Mouse (Mus musculus) kidney, postnatal 0 days (tissue): ENCODE data around the gene Gm5431. TPM values are rescaled to one million over a fixed set of nuclear protein-coding genes. Genes with fewer than 3 reads are reported as not detected.
A peak's percentile ranks its signal among the peaks of the same experiment; 100 is the strongest.

Experiments
- ATAC-seq: fragments of 200-750 bp; cut with Nextera tagmentation; replicated peaks from 2 replicates; pipeline ENCODE4 v1.8.0; 2017; ENCODE audit warnings: low read depth, moderate number of reproducible peaks, moderate TSS enrichment, moderate library complexity; ENCODE audit not compliant: low FRiP score
- DNase-seq: peaks from one replicate; pipeline ENCODE4 v3.0.0-alpha.2; 2016; ENCODE audit warnings: low spot score
- H3K27ac ChIP-seq: fragments of 300-500 bp; sonication (generic); 2 replicates; pipeline ENCODE4 v1.5.1; 2014; ENCODE audit warnings: mild to moderate bottlenecking
- H3K27me3 ChIP-seq: fragments of 300-500 bp; sonication (generic); 2 replicates; pipeline ENCODE4 v1.6.1; 2014; ENCODE audit warnings: low read length, mixed read lengths; ENCODE audit not compliant: insufficient read depth
- H3K36me3 ChIP-seq: fragments of 300-500 bp; sonication (generic); 2 replicates; pipeline ENCODE4 v1.6.1; 2014; ENCODE audit warnings: low read length, mixed read lengths; ENCODE audit not compliant: insufficient read depth
- H3K4me1 ChIP-seq: fragments of 300-500 bp; sonication (generic); replicated peaks from 2 replicates; pipeline ENCODE4 v1.6.1; 2014; ENCODE audit warnings: antibody characterized with exemption, low read length, mixed read lengths; ENCODE audit not compliant: insufficient read depth
- H3K4me2 ChIP-seq: fragments of 300-500 bp; sonication (generic); 2 replicates; pipeline ENCODE4 v1.6.1; 2014; ENCODE audit warnings: mild to moderate bottlenecking, low read length, moderate library complexity, mixed read lengths
- H3K4me3 ChIP-seq: fragments of 300-500 bp; sonication (generic); replicated peaks from 2 replicates; pipeline ENCODE4 v1.5.1; 2014; ENCODE audit warnings: low read depth, low read length
- H3K9ac ChIP-seq: fragments of 300-500 bp; sonication (generic); 2 replicates; pipeline ENCODE4 v1.6.1; 2014; ENCODE audit warnings: low read depth, low read length
- H3K9me3 ChIP-seq: fragments of 300-500 bp; sonication (generic); replicated peaks from 2 replicates; pipeline ENCODE4 v1.6.1; 2016; ENCODE audit warnings: low read length, inconsistent platforms, mixed read lengths
- CTCF ChIP-seq: IDR thresholded peaks from 2 replicates; pipeline ENCODE4 v1.5.1; 2016; ENCODE audit warnings: antibody characterized with exemption, low read depth, mild to moderate bottlenecking, moderate library complexity
- WGBS: fragments of 180-500 bp; shearing (Covaris S2); extraction: QIAGEN DNeasy Blood & Tissue Kit; methylation state at CpG from one replicate; pipeline ENCODE4 v1.1.7; 2014; 5-methylcytosine and 5-hydroxymethylcytosine counted together
- polyA plus RNA-seq: library from polyadenylated mRNA; unstranded; fragments of >200 nt; fragmentation: Nextera tagmentation; extraction: Ambion mirVana; gene quantifications from 2 replicates; pipeline ENCODE4 v1.2.1, GENCODE M21; 2015

Gm5431 gene
- polyA plus RNA-seq, 1 experiment from 2014 or later, result 0.43 TPM

GRCm38 (mm10) chr11:48859014-48859413, 43.0 kb downstream of the Gm5431 start:
- no peak overlapping the region for H3K27ac ChIP-seq
- 0% methylated on average over 6 of the region's 6 CpGs for WGBS
- no peaks in the 10 kb centered on the region for H3K36me3 ChIP-seq
- H3K27me3 ChIP-seq, result no peaks in the 10 kb centered on the region
- H3K9me3 ChIP-seq, result no peaks in the 10 kb centered on the region
- 0 out of 2 replicates have a peak overlapping the region, but pooled peaks have one; percentile 71 for H3K4me3 ChIP-seq
- no peak overlapping the region for H3K9ac ChIP-seq
- H3K4me1 ChIP-seq, result no peaks in the 10 kb centered on the region
- peak overlapping the region; percentile 88 for H3K4me2 ChIP-seq
- peak; percentile 88 for TF ChIP-seq CTCF
- no peak for ATAC-seq
- peak; percentile 88 for DNase-seq

- peak; percentile 28; the same call in 1 of the 2 replicates for TF ChIP-seq CTCF
- Histone ChIP-seq H3K4me3 (peak overlapping the region; percentile 51), H3K9me3 (no peaks in the 10 kb centered on the region), H3K36me3 (no peaks in the 10 kb centered on the region), H3K27ac (peak overlapping the region; percentile 51; the same call in 1 of the 2 replicates), H3K9ac (peak overlapping the region; percentile 50; the same call in 1 of the 2 replicates), H3K4me1 (no peaks in the 10 kb centered on the region), H3K4me2 (peak overlapping the region; percentile 88), H3K27me3 (no peaks in the 10 kb centered on the region)
- peak; percentile 72 for DNase-seq
- peak; percentile 25; the same call in 1 of the 2 replicates for ATAC-seq
- under 1% methylated on average over 31 of the region's 31 CpGs for WGBS
These were observed 48.4 kb downstream of the Gm5431 start for GRCm38 (mm10) chr11:48853474-48854180.

- Histone ChIP-seq H3K9ac (peak overlapping the region; percentile 50; the same call in 1 of the 2 replicates), H3K27me3 (no peaks in the 10 kb centered on the region), H3K4me3 (peak overlapping the region; percentile 51), H3K4me2 (peak overlapping the region; percentile 88), H3K4me1 (no peaks in the 10 kb centered on the region), H3K27ac (no peak overlapping the region), H3K9me3 (no peaks in the 10 kb centered on the region), H3K36me3 (no peaks in the 10 kb centered on the region)
- ATAC-seq (no peak), DNase-seq (no peak)
- no peak for TF ChIP-seq CTCF
- 8% methylated on average over 23 of the region's 23 CpGs for WGBS
These were observed 49.2 kb downstream of the Gm5431 start for GRCm38 (mm10) chr11:48852624-48853473.

- no peak for ATAC-seq
These were observed 49.8 kb downstream of the Gm5431 start for GRCm38 (mm10) chr11:48852190-48852589.

GRCm38 (mm10) chr11:48851270-48851995, 50.6 kb downstream of the Gm5431 start:
- no peaks in the 10 kb centered on the region for H3K4me1 ChIP-seq
- H3K27me3 ChIP-seq, result no peaks in the 10 kb centered on the region
- H3K9me3 ChIP-seq, result no peaks in the 10 kb centered on the region
- no peaks in the 10 kb centered on the region for H3K36me3 ChIP-seq
- peak; percentile 37; the same call in 1 of the 2 replicates for TF ChIP-seq CTCF
- 86% methylated on average over 4 of the region's 4 CpGs for WGBS
- ATAC-seq (no peak), DNase-seq (no peak)
- H3K4me3 ChIP-seq, result no peak overlapping the region
- no peak overlapping the region for H3K27ac ChIP-seq
- no peak overlapping the region for H3K4me2 ChIP-seq
- no peak overlapping the region for H3K9ac ChIP-seq

More at GRCm38 (mm10) chr11:48852190-48852589, 49.8 kb downstream of the Gm5431 start:
- Histone ChIP-seq H3K27ac (no peak overlapping the region), H3K4me2 (no peak overlapping the region), H3K36me3 (no peaks in the 10 kb centered on the region), H3K9ac (no peak overlapping the region), H3K4me3 (no peak overlapping the region), H3K27me3 (no peaks in the 10 kb centered on the region), H3K4me1 (no peaks in the 10 kb centered on the region), H3K9me3 (no peaks in the 10 kb centered on the region)
- TF ChIP-seq CTCF, result no peak
- 83% methylated on average over 4 of the region's 4 CpGs for WGBS
- DNase-seq, result no peak

GRCm38 (mm10) chr11:48850240-48850639, 51.8 kb downstream of the Gm5431 start:
- Histone ChIP-seq H3K4me3 (no peak overlapping the region), H3K27me3 (no peaks in the 10 kb centered on the region), H3K27ac (no peak overlapping the region), H3K9ac (no peak overlapping the region), H3K4me2 (no peak overlapping the region), H3K9me3 (no peaks in the 10 kb centered on the region), H3K36me3 (no peaks in the 10 kb centered on the region), H3K4me1 (no peaks in the 10 kb centered on the region)
- DNase-seq (no peak), ATAC-seq (no peak)
- no peak for TF ChIP-seq CTCF
- 37% methylated on average over 2 of the region's 2 CpGs for WGBS
